ENCODE assay signal across 8 mouse cellular contexts in the genomic region with DNA sequence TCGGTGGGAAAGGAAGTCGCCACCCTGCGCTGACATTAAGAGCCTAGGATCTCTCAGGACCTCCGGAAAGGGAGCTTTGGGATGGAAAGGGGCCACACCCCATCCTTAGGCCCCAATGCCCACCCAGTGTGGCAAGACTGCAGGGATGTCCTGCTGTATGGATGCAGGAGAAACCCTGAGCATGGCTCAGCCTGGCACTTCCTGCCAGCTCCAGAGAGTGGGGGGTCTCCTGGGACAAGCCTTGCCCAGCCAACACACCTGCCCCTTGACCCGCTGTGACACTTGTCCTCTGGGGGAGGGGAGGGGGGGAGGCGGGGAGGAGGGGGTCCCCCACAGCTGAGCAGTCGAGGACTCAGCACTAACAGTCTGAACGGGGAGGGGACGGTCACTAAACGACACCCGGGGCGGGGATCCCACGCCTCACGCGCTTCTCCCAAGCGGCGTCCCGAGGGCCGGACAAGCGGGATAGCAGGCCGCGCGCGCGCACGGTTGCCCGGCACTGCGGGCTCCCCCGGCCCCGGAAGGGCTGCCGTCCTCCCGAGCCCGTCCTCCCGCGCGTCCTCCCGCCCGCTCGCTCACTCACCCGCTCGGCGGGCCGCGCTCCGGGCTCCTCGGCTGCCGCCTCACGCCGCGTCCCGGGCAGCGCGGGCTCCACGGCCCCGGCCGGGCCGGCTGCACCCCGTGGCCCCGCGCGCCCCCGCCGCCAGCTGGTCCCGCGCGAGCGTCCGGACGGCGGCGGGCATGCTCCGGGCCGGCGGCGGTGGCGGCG. TPM values are rescaled to one million over a fixed set of nuclear protein-coding genes. Genes with fewer than 3 reads are reported as not detected.
A peak's percentile ranks its signal among the peaks of the same experiment; 100 is the strongest.
DNase-seq lines count a peak whose midpoint lies in the region; ATAC-seq lines count a peak whose summit lies in the region.

No protein-coding gene starts in this region.

- DNase-seq in MN1 (ENCODE audit: low spot score) = peak; percentile 55
- peak; percentile 25 to 32 for DNase-seq in adrenal gland, postnatal 4 days (ENCODE audit: low spot score in 2 of 2)
- DNase-seq in heart, postnatal 10 days = peak; percentile 69
- DNase-seq in kidney, postnatal 36 days = peak; percentile 42 to 76
- DNase-seq in mesoderm, embryonic 11.5 days (ENCODE audit: low read depth, low spot score) = peak; percentile 35
- DNase-seq in splenic B cell, adult 2 months (ENCODE audit: low read depth, low spot score) = peak; percentile 57
- DNase-seq in layer of hippocampus, postnatal 14 days (ENCODE audit: low spot score in 2 of 2) = no peak

- no peaks in the 10 kb centered on the region for H3K27me3 ChIP-seq in splenic B cell, adult 2 months (ENCODE audit: control insufficient read depth, insufficient read depth, low read length, poor library complexity, severe bottlenecking)

- intact Hi-C loops in heart, postnatal 10 days (cut with DNase I) = loop anchor here (2.0 kb wide), 2 partner anchors 34 to 86 kb away; no protein-coding TSS in a partner anchor

- no peaks in the 10 kb centered on the region; the same call in 1 of the 2 replicates for H3K36me3 ChIP-seq in splenic B cell, adult 2 months (ENCODE audit: control insufficient read depth, insufficient read depth, low read length, poor library complexity, severe bottlenecking)

- 0 out of 2 replicates have a peak, but pooled peaks have one; percentile 26 for ATAC-seq in erythroblast, adult 5-6 weeks (replicated peaks; ENCODE audit: low FRiP score, poor library complexity, severe bottlenecking)

RNA-seq across cellular contexts. Expression of a gene that starts 0.5 kb away (rescaled TPM):
- total RNA-seq in adrenal gland, postnatal 4 days (2021) = 10 to 100 TPM; 51.2 to 56.3 TPM
- total RNA-seq in erythroblast, adult 5-6 weeks (2015; ENCODE audit: low replicate concordance) = 0.42 and 1.9 TPM in 2 replicates
- 0.28 and 1.0 TPM in 2 replicates for total RNA-seq in erythroblast, adult 5-6 weeks (2017; ENCODE audit: low replicate concordance)
- total RNA-seq in heart, postnatal 10 days (2021) = 10 to 100 TPM; 54.2 to 58.3 TPM
- 100 to 1,000 TPM; 172 to 174 TPM for total RNA-seq in layer of hippocampus, postnatal 14 days (2021)

Comparison
In these comparisons a context has a peak if more than half of its experiments do, and no peak if none do; other contexts are left out.
1. DNase-seq: peak in MN1 (single experiment), adrenal gland, postnatal 4 days (2 of 2), heart, postnatal 10 days (2 of 2), kidney, postnatal 36 days (2 of 2), mesoderm, embryonic 11.5 days (single experiment) and splenic B cell, adult 2 months (single experiment); none in layer of hippocampus, postnatal 14 days (0 of 2).
2. RNA of a gene that starts 0.5 kb away (total RNA-seq): 172 to 174 TPM in layer of hippocampus, postnatal 14 days, 54.2 to 58.3 TPM in heart, postnatal 10 days and 51.2 to 56.3 TPM in adrenal gland, postnatal 4 days; 0.28 to 1.9 TPM in erythroblast, adult 5-6 weeks; every median in the first group is over 10 times any median in the second.